Mouse (Mus musculus) cortical plate, adult 2 months (tissue): Measurements from ENCODE around the gene Atp2b1. TPM values are rescaled to one million over a fixed set of nuclear protein-coding genes. Genes with fewer than 3 reads are reported as not detected.

Experiments used
- H3K27ac ChIP-seq: fragments of 200-500 bp; 2 replicates; pipeline ENCODE4 v1.5.1; 2012; ENCODE audit warnings: low read length, control low read depth, inconsistent platforms; ENCODE audit not compliant: insufficient read depth
- H3K4me1 ChIP-seq: fragments of 200-500 bp; 2 replicates; pipeline ENCODE4 v1.6.1; 2011; ENCODE audit warnings: low read length; ENCODE audit not compliant: control insufficient read depth, insufficient read depth
- H3K4me3 ChIP-seq: fragments of 200-500 bp; 2 replicates; pipeline ENCODE4 v1.5.1; 2011; ENCODE audit warnings: mild to moderate bottlenecking, low read length, control low read depth; ENCODE audit not compliant: insufficient read depth
- CTCF ChIP-seq: fragments of 200-500 bp; IDR thresholded peaks from 2 replicates; pipeline ENCODE4 v1.5.1; 2011; ENCODE audit warnings: mild to moderate bottlenecking, control low read depth, low read length; ENCODE audit not compliant: insufficient read depth; ENCODE audit errors: extremely low read depth
- POLR2A ChIP-seq: fragments of 200-500 bp; IDR thresholded peaks from 2 replicates; pipeline ENCODE4 v1.6.1; 2011; ENCODE audit warnings: mild to moderate bottlenecking, low read length, control low read depth; ENCODE audit not compliant: insufficient read depth; ENCODE audit errors: extremely low read depth
- polyA plus RNA-seq: library from polyadenylated mRNA; depleted of rRNA; stranded (reverse); fragments of >200 nt; gene quantifications from 2 replicates; pipeline ENCODE4 v1.2.3, GENCODE M21; 2012

Atp2b1 gene
- polyA plus RNA-seq, 1 experiment, result 340 TPM

DNA sequence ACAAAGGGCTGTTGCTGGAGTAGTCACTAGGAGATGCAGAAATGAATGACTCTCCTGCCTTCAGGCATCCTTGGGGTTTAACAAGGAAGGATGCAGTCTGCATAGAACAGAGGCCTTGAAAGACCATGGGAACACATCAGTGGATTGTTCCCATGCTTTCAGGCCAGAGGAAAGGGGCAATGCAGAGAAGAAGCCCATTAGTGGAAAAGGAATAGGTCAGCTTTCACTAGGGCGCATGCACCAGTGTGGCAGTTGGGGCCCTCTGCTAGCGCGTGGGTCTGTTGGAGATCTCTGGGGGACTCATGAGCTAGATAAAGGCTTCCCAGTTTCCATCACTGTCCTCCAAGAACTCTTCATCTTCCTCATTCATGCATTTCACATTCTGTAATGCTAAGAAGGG is 41.9 kb downstream of the Atp2b1 start:
- Histone ChIP-seq H3K4me3 (no peak overlapping the region), H3K4me1 (peaks cover 21% of the 10 kb centered on the region), H3K27ac (0 out of 2 replicates have a peak overlapping the region, but pooled peaks have one; percentile 42)
- no peak for TF ChIP-seq POLR2A
- TF ChIP-seq CTCF, result no peak

- Histone ChIP-seq H3K4me1 (peaks cover 21% of the 10 kb centered on the region), H3K4me3 (no peak overlapping the region), H3K27ac (peak overlapping the region; percentile 92)
- TF ChIP-seq POLR2A (no peak), CTCF (no peak)
Observed at GRCm38 (mm10) chr10:98958752-98959151, 44.5 kb downstream of the Atp2b1 start.

- Histone ChIP-seq H3K27ac (peak overlapping the region; percentile 92; the same call in 1 of the 2 replicates), H3K4me1 (peaks cover 21% of the 10 kb centered on the region), H3K4me3 (no peak overlapping the region)
- peak; percentile 42; the same call in 1 of the 2 replicates for TF ChIP-seq POLR2A
- TF ChIP-seq CTCF, result no peak
Observed at GRCm38 (mm10) chr10:98959385-98959784, 45.2 kb downstream of the Atp2b1 start.

DNA sequence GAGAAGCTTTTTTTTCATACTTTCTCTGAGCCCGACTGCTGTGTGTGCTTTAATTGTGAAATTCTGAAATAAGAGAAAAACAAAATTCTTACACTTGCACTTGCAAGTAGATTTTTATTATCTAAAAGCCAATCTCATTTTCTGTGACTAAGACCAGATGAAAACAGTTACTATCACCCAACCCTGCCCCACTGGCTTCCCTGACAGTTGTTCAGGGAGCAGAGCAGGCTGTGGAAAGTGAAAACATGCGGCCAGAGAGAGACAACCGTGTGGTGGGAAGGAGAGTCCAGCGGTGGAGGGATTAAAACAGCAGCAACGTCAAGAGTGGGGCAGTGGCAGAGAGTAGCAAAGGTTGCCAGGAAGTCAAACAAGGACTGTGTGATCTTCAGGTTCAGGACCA is 46.7 kb downstream of the Atp2b1 start:
- TF ChIP-seq CTCF (no peak), POLR2A (no peak)
- H3K27ac ChIP-seq, result peak overlapping the region; percentile 6; the same call in 1 of the 2 replicates
- H3K4me1 ChIP-seq, result peaks cover 24% of the 10 kb centered on the region
- H3K4me3 ChIP-seq, result no peak overlapping the region

DNA sequence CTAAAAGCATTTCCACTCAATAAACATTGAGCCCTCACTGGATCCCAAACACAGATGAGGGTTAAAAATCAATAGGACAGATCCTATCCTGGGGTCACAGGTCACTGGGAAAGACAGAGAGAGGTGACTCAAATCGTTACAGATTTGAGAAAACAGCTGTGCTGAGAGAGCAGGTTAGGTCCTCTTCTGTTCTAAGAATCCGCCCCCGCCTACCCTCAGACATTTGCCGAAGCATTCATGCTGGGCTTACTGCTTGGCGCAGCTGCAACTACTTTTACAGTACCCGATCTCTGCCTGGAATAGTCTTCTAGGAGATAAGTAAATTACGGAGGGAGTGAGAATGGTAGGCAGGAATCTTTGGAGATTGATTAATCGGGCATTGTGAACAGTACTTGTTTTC is 47.9 kb downstream of the Atp2b1 start:
- TF ChIP-seq CTCF (no peak), POLR2A (no peak)
- H3K27ac ChIP-seq, result peak overlapping the region; percentile 65; the same call in 1 of the 2 replicates
- H3K4me3 ChIP-seq, result no peak overlapping the region
- peaks cover 20% of the 10 kb centered on the region for H3K4me1 ChIP-seq

DNA sequence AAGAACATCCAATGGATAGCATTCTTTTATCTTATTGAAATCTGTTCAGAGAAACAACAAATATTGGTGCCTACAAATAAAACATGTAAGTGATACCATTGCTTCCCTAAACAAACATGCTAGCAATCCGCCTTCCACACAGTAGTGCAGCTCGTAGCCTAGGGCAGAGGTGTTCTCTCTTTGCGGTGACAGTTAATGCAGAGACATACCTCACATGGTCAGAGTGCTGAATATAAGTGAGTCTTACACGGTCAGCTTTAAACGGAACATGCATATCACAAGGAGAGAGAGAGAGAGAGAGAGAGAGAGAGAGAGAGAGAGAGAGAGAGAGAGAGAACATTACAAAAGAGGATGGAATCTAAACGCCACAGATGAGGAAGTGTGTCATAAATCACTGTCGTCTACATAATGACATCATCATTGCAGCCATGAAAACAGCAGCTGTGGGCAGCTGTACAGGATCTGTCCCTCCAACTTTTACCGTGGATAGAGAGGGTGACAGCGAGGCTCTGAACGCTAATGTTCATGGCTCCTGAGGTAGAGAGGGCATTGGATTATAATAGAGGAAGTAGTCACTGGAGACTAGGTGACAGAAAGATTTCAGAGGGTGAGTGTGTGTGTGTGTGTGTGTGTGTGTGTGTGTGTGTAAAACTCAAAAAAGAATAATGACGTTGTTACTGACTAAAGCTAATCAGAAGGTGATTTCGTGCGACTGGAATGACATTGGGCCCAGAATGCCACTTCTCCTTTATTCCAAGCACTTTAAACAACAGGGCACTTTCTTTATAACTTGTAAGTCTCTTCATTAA is 52.4 kb downstream of the Atp2b1 start:
- TF ChIP-seq CTCF (no peak), POLR2A (no peak)
- H3K27ac ChIP-seq, result no peak overlapping the region

GRCm38 (mm10) chr10:98967240-98967891 is 53.2 kb downstream of the Atp2b1 start:
- H3K4me3 ChIP-seq, result no peak overlapping the region
- H3K4me1 ChIP-seq, result peaks cover 9% of the 10 kb centered on the region
- no peak for TF ChIP-seq POLR2A
- no peak for TF ChIP-seq CTCF
- H3K27ac ChIP-seq, result no peak overlapping the region

More for the DNA sequence above, 52.4 kb downstream of the Atp2b1 start:
- peaks cover 6% of the 10 kb centered on the region for H3K4me1 ChIP-seq
- no peak overlapping the region for H3K4me3 ChIP-seq

DNA sequence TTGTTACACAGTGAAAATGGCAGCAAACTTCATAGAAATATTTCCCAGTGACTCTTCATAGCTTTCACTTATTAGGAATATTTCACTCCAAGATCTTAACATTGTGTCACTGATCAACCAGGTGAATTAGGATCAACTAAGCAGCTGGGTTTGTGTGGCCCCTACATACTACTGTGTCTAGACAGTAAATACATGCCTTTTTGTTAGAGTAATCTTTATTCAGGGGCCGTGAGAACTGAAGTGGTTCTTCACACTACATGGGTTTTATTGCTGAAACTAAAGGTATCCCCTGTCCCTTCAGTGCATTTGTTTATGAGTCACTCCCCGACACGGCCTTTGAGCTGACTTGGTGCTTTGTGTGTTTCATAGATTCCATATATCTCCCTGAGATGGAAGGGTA is 56.7 kb downstream of the Atp2b1 start:
- H3K27ac ChIP-seq, result no peak overlapping the region
- TF ChIP-seq CTCF (no peak), POLR2A (no peak)
- H3K4me1 ChIP-seq, result peaks cover 18% of the 10 kb centered on the region
- no peak overlapping the region for H3K4me3 ChIP-seq

GRCm38 (mm10) chr10:98972359-98972758 is 58.2 kb downstream of the Atp2b1 start:
- no peak overlapping the region for H3K27ac ChIP-seq
- H3K4me3 ChIP-seq, result no peak overlapping the region
- TF ChIP-seq CTCF (no peak), POLR2A (no peak)
- H3K4me1 ChIP-seq, result peaks cover 20% of the 10 kb centered on the region

- Histone ChIP-seq H3K4me1 (peaks cover 22% of the 10 kb centered on the region), H3K27ac (no peak overlapping the region), H3K4me3 (no peak overlapping the region)
- no peak for TF ChIP-seq POLR2A
- TF ChIP-seq CTCF, result no peak
Observed at GRCm38 (mm10) chr10:98972912-98973605, 58.9 kb downstream of the Atp2b1 start.
